Mouse (Mus musculus) olfactory bulb, adult 2 months (tissue): ENCODE measurements around the gene Uqcc3.

ENCODE experiments used
- CTCF ChIP-seq: fragments of 200-500 bp; IDR thresholded peaks from 2 replicates; pipeline ENCODE4 v1.5.1; 2012; ENCODE audit warnings: low read depth, mild to moderate bottlenecking, low read length, moderate library complexity; ENCODE audit not compliant: insufficient read depth
- POLR2A ChIP-seq: fragments of 200-500 bp; IDR thresholded peaks from 2 replicates; pipeline ENCODE4 v1.6.1; 2012; ENCODE audit warnings: mild to moderate bottlenecking, low read depth, low read length, moderate library complexity; ENCODE audit not compliant: insufficient read depth

DNA sequence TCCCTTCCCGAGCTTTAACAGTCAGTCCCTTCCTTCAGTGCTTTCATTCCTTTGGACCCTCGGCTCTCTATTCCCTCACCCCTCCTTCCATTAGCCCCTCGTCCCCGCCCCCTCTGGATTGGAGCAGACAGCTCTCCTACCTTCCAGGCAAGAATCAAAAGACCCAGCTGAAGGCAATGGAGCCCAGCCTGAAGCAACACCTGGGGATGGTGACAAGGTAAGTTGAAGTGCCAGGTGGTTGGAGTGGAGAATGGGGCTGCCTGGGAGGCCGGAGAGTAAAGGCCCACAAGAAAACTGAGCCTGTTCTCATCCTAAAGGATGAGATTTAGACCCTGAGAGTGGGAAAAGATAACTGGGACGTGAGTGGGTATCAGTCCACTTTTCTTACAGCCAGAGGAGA is 27.8 kb upstream of the Uqcc3 start:
- no peak for TF ChIP-seq CTCF
- no peak for TF ChIP-seq POLR2A
